ENCODE assay signal across 8 mouse cellular contexts in the genomic region with DNA sequence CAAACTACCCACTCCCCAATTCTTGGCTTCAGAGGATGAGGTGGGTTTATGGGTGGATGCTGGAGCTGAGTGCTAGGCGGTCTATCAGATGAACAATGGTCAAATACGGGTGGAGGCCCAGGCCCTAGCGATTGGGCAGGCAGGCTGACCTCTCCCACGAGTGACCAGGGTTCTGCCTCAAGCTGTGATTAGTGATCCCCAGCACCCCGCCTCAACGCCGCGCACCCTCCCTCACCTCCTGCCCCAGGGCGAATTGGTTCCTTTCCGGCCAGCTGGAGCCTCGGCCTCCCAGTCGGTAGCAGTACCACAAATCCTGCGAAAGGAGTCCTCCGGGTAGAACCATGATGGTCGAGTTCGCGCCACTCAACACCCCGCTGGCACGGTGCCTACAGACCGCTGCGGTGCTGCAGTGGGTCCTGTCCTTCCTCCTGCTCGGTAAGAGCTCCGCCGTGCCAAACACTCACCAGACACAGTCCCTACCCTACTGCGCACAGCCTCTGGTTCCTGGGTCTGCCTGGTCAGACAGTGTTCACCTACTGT. TPM values are rescaled to one million over a fixed set of nuclear protein-coding genes. Genes with fewer than 3 reads are reported as not detected.
DNase-seq lines count a peak whose midpoint lies in the region; ATAC-seq and TF ChIP-seq lines count a peak whose summit lies in the region.
"Had no signal": no experiment of that assay in that cellular context is flagged by ENCODE, and none has a peak within 500 bp of the region (broad histone marks: within the 10 kb centered on the region; RNA-seq: fewer than 3 reads in every experiment).

A gene (minus strand): TSS at position 538 of the 540 bp plus-strand sequence.

- WGBS in midbrain, embryonic 10.5 days = 5% methylated on average over 25 of the region's 25 CpGs

- no peaks in the 10 kb centered on the region for H3K36me3 ChIP-seq in ES-E14 (ENCODE audit: control insufficient read depth, insufficient read depth, low read length, poor library complexity, severe bottlenecking)
- no peaks in the 10 kb centered on the region for H3K36me3 ChIP-seq in midbrain, embryonic 10.5 days

- no peaks in the 10 kb centered on the region for H3K9me3 ChIP-seq in ES-E14 (ENCODE audit: control insufficient read depth, insufficient read depth, low read depth, low read length)
- no peaks in the 10 kb centered on the region for H3K9me3 ChIP-seq in midbrain, embryonic 10.5 days (replicated peaks)

- peaks cover 24% of the 10 kb centered on the region for H3K27me3 ChIP-seq in midbrain, embryonic 10.5 days (ENCODE audit: low read depth, poor library complexity, severe bottlenecking)

- ATAC-seq in monocyte, adult 5-6 weeks (replicated peaks; ENCODE audit: insufficient number of reproducible peaks, low FRiP score, low TSS enrichment, poor library complexity, severe bottlenecking) = no peak

- peaks cover 0 to 2% of the 10 kb centered on the region in 2 experiments; a peak in 1 of 4 replicates for H3K4me1 ChIP-seq in ES-E14 (ENCODE audit: control insufficient read depth in 2 of 2, insufficient read depth in 2 of 2, low read length in 2 of 2, poor library complexity in 1 of 2)
- H3K4me1 ChIP-seq in midbrain, embryonic 10.5 days = peaks cover 10% of the 10 kb centered on the region

- no peak for TF ChIP-seq POLR2A in brain, embryonic 14.5 days (IDR thresholded peaks at IDR 0.05; ENCODE audit: borderline replicate concordance, extremely low read depth, insufficient read depth, insufficient read length, poor library complexity, severe bottlenecking)

- H3K9ac ChIP-seq in ES-E14 (ENCODE audit: insufficient read depth, low read depth, low read length, poor library complexity, severe bottlenecking) = peak within 1 kb of the TSS; percentile 33; the same call in 1 of the 2 replicates

- in situ Hi-C loops in ES-E14 (cut with MboI; ENCODE audit: low sequenced_read_pairs in 2 of 2, unreplicated experiment in 2 of 2) = no loop called here

- no peak for TF ChIP-seq CTCF in brain, embryonic 14.5 days (IDR thresholded peaks at IDR 0.05; ENCODE audit: borderline replicate concordance, extremely low read depth, insufficient read depth, insufficient read length)

- H3K27ac ChIP-seq in ES-E14 (ENCODE audit: insufficient read depth, low read depth, low read length, poor library complexity, severe bottlenecking) = no peak within 1 kb of the TSS
- peak within 1 kb of the TSS; percentile 66 for H3K27ac ChIP-seq in midbrain, embryonic 10.5 days (replicated peaks)
- H3K27ac ChIP-seq: macrophage had no signal

- no peak for DNase-seq in ES-E14 (ENCODE audit: low read depth, low spot score)
- DNase-seq in brain, embryonic 14.5 days (ENCODE audit: low read depth) = peak; percentile 49
- peak; percentile 33 for DNase-seq in heart, postnatal 4 days
- DNase-seq in kidney, postnatal 4 days = peak; percentile 60 to 68
- DNase-seq in midbrain, embryonic 10.5 days (ENCODE audit: low spot score) = peak; percentile 46
- DNase-seq in cerebellum, adult 11 months = no peak

- H3K4me3 ChIP-seq in ES-E14 (ENCODE audit: insufficient read depth in 1 of 2, low read depth in 1 of 2, low read length in 2 of 2, poor library complexity in 1 of 2, severe bottlenecking in 1 of 2) = peak within 1 kb of the TSS; percentile 57 to 62
- peak within 1 kb of the TSS; percentile 52 for H3K4me3 ChIP-seq in midbrain, embryonic 10.5 days

TF ChIP-seq in ES-E14, 5 proteins besides CTCF, POLR2A, EP300 and RAD21:
- TF ChIP-seq ZC3H11A (IDR thresholded peaks at IDR 0.05; ENCODE audit: borderline replicate concordance, low read depth, low read length) = no peak
- TF ChIP-seq ZNF384 (IDR thresholded peaks at IDR 0.05; ENCODE audit: low read depth, low read length) = no peak
- no peak for TF ChIP-seq MAFK (IDR thresholded peaks at IDR 0.05; ENCODE audit: insufficient read depth, low read depth, low read length)
- TF ChIP-seq HCFC1 (IDR thresholded peaks at IDR 0.05; ENCODE audit: borderline replicate concordance, insufficient read depth, low read length) = no peak
- TF ChIP-seq CHD2 (IDR thresholded peaks at IDR 0.05; ENCODE audit: low read depth, low read length) = no peak

RNA-seq across cellular contexts. Expression of the gene that starts here (rescaled TPM):
- 0.09 TPM in 1 of 2 replicates, not detected in the other for total RNA-seq in ES-E14 (2012; rRNA removed)
- polyA plus RNA-seq in brain, embryonic 14.5 days (2012; rRNA removed) = 1.00 and 1.5 TPM in 2 replicates
- not detected for total RNA-seq in heart, postnatal 4 days (2021)
- 0.24 and 0.33 TPM in 2 replicates for polyA plus RNA-seq in midbrain, embryonic 10.5 days (2016; fragmentation: Nextera tagmentation; extraction: Ambion mirVana)
- not detected in 3 replicates for total RNA-seq in monocyte, adult 5-6 weeks (2017)
- polyA plus RNA-seq: macrophage had no signal

Comparison
In these comparisons a context has a peak if more than half of its experiments do, and no peak if none do; other contexts are left out.
1. Peak in DNase-seq in heart, postnatal 4 days; RNA of the gene not detected or under 1 TPM.
2. Peak in DNase-seq, H3K4me3 ChIP-seq and H3K27ac ChIP-seq in midbrain, embryonic 10.5 days; RNA of the gene not detected or under 1 TPM.
3. DNase-seq: peak in brain, embryonic 14.5 days (single experiment) and kidney, postnatal 4 days (2 of 2); none in ES-E14 (single experiment) and cerebellum, adult 11 months (single experiment).